Mouse (Mus musculus) kidney, postnatal 14 days (tissue): ENCODE results near the gene Prdm12.
A peak's percentile ranks its signal among the peaks of the same experiment; 100 is the strongest.
"Not testable (repeated sequence)": the region's sequence is repeated elsewhere in the genome, so short reads cannot be mapped to it uniquely, and the experiment has no call there.

Experiments used
- DNase-seq: peaks from one replicate; pipeline ENCODE4 v3.0.0; 2022; ENCODE audit warnings: mixed read lengths

Prdm12 gene

DNA sequence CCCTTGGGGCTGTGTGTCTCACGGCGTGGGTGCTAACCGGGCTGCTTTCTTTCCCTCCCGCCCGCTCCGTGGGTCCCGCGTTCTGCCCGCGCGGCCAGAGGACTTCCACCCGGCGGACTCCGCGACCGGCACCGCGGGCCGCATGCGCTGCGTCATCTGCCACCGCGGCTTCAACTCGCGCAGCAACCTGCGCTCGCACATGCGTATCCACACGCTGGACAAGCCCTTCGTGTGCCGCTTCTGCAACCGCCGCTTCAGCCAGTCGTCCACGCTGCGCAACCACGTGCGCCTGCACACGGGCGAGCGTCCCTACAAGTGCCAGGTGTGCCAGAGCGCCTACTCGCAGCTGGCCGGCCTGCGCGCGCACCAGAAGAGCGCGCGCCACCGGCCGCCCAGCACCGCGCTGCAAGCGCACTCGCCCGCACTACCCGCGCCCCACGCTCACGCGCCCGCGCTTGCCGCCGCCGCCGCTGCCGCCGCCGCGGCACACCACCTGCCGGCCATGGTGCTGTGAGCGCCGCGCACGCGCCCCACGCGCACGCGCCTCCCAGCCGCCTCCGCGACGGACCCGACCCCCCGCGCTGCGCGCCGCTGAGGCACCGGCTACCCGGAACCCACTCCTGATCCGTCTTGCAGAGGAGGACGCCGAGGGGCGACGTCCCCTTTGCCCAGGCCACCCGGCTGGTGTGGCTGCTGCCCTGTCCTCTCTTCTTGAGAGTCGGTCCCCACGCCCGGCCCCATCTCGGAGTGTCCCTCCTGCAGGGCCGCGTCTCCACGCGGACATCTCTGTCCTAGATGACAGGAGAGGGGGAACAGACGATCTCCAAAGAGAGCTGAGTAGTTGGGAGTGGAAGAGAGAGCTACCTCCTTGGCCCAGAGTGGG lies 14.4 kb downstream of the Prdm12 start:
- DNase-seq = no peak

DNA sequence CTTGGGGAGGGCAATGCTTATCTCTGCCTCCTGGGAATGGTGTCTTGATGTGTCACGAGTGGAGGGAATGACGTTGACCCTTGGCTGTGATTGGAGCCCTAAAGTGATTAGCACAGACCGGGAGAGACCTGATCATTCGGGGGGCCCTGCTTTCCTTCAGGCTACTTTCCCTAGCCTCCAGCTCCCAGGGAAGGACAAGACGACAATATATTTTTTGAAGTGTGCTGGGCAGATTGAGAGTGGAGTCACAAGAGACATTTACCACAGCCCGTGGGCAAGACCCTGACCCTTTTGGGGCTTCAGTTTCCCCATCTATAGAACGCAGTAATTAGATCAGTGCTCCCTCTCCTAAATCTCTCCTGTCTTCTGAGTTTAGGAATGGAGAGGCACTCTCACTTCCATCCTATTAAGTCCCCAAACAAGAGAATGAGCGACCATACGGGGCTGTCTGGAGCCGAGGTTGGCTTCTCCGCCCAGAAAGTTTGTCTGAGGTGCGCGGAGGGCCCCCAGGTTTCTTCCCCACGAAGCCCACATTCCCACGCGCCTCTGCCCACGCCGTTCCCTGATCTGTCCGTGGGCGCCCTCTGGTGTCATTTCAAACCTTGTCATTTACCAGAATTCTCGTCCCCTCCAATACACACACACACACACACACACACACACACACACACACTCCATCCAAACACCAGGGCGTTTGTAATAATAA lies 15.2 kb downstream of the Prdm12 start:
- peak; percentile 52 for DNase-seq

DNA sequence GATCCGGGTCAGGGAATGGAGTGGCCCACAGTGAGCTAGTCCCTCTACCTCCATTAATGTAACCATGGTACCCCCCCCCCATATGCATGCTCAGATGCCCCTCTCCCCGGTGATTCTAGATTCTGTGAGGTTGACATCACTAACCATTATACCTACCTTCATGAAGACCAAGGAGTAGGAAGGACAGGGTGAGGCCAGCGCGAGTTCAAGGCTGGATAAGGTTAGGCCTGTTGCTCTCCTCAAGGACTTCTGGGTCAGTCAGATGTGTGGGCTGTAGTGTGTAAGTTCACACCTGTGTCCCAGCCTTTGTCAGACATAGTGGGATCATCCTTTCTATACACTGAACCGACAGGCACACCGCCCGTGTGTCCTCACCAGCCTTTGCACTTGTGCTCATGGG lies 16.5 kb downstream of the Prdm12 start:
- no peak for DNase-seq

DNA sequence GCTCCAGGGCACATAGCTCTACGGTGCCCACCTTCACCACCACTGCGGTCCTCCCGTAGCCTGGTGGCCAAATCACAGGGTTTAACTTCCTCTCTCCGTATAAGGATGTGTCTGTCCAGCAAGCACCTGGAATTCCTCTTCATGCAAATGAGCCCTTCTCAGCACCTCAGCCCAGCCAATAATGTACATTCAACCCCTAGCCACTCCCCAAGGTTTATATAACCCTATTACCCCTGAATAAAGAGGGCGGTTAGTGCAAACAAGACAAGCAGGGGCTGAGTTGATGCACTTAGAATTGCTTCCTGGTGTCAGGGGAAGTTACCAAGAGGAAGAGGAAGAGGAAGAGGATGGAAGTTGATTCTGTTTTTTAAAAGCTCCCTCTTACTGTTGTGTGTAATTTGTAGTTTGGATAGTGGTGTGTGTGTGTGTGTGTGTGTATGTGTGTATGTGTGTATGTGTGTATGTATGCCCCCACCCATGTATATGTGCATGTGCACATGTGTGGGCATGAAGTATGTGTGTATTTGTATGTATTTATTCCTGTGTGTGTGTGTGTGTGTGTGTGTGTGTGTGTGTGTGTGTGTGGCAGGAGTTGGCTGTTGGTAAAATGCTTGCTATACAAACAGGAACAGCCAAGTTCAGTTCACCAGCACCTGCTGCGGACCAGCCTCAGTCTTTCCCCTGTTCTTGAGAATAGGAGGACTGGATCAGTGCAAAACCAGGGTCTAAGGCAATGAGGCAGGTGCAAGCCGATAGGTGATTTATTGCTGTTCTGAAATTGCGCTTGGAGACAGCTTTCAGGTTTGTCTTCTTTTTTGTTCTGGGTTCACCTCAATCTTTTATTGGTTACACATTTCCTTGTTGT lies 23.3 kb downstream of the Prdm12 start:
- no peak for DNase-seq

DNA sequence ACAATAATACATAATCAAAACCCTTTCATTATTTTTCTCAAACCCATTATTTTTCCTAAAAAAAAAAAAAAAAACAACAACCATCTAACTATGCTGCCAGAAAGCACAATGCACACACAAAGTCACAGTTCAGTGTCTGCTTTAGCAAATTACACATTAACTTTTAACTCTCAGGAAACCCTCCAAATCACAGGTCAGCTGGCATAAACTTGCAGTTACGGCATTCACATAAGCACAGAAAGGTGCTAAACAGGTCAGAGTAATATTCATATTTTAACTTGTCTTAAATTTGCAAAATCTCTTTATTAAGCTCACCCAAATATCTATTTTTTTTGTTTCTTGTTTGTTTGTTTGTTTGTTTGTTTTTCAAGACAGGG lies 24.0 kb downstream of the Prdm12 start:
- peak; percentile 30 for DNase-seq

DNA sequence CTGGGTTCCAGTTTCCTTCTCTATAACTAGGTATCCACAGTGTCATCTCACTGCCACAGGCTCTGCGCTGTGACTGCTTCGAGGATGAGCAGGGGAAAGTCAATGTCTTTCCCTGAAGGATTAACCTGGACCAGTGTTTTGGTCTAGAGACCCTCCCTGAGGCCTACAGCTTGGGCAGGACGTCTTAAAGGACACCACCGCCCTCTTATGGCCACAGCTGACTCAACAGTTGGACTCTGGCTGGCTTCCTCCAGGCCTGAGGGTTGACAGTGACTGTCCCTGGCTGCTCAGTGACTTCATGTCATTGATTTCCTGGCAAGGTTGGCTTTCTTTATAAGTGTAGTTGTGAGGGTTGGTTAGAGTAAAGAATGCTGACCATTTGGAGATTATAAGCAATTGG lies 27.5 kb downstream of the Prdm12 start:
- DNase-seq = peak; percentile 61

DNA sequence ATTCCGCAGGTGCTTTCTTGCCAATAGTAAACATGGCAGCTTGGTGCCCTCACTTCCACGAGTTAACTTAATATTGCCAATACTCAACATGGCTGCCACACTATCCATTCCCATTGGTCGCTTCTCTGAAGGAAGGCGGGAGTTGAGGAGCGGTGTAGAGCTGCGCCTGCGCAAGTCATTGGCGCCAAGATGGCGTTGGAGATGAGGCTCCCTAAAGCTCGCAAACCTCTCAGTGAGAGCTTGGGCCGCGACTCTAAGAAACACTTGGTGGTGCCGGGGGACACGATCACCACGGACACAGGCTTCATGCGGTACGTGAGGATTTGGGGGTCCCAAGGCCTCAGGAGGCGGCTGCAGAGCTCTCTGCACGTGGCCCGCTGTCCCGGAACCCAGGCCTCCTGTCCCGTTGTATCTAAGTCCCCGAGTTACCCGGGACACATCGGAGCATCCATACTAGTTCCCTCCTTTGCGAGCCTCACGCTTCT lies 30.8 kb downstream of the Prdm12 start, which contains the start of gene Exosc2:
Exosc2 (plus strand) TSS at position 165 of the 485 bp plus-strand sequence.
- DNase-seq = peak; percentile 95

DNA sequence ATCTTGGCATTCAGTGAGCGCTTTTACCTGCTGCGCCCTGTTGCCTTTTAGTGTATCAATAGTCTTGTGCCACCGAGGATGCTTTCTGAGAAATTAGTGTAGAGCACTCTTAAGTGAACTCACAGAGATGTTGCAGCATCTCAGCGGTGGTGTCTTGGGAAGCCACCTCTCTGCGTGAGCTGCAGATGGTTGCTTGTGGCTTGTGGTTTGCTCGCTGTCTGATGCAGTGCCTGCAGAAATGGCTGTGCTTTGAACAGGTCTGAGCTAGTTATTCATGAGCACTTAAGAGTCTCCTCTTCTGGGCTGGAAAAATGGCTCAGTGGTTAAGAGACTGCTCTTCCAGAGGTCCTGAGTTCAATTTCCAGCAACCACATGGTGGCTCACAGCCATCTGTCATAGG lies 38.8 kb downstream of the Prdm12 start:
- DNase-seq = no peak

DNA sequence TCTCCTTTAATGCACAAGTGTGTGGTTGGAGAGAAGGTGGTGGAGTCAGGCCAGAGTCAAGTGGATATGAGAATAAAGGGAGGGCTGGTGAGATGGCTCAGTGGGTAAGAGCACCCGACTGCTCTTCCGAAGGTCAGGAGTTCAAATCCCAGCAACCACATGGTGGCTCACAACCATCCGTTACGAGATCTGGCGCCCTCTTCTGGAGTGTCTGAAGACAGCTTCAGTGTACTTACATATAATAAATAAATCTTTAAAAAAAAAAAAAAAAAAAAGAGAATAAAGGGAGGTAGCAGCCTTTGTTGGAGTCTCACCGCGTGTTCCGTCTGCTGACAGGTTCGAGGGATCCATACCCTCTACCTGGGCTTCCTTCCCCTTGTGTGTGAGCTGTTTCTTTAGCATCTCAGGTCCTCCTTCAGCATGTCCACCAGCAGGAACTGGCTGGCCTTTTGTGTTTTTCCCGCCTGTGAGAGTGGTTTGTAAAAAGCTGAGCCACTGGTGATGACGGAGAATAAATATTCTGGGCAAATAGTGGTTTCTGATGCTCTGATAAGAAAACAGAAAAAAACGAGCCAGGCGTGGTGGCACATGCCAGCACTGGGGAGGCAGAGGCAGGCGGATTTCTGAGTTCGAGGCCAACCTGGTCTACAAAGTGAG lies 41.3 kb downstream of the Prdm12 start:
- not testable (repeated sequence) for DNase-seq

DNA sequence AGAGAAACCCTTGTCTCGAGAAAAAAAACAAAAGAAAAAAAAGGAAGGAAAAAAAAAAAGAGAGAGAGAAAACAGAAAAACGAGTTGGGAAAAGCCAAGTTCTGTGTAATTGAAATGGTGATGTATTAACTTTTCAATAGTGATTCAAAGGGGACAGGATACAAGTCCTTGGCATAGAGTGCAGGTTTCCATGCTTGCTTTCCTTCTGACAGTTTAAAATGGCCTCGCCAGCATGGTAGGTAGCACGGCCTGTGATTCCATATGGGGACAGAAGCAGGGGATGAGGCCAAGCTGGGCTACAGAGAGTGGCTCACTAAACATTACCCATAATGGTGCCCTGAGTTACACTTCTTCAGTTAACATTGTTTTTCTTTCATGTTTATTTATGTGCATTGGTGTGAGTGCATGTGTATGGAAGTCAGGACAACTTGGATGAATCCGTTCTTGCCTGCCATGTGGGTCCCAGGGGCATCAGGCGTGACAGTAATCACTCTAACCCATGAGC lies 41.9 kb downstream of the Prdm12 start:
- DNase-seq = peak; percentile 35

DNA sequence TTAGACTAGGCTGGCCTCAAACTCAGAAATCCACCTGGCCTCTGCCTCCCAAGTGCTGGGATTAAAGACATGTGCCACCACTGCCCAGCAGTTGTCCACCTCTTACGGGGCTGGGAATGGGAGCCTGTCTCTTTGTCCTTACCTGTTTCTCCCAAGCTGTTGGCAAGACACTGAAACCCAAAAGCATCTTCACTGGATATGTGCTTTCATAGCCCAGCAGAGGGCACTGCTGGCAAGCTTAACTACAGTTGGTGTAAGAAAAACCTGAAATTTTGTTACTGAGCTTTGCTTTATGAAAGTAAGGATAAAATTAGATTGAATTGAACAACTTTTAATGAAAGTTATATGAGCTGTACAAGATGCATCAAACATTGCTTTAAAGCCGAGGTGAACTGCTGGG lies 43.8 kb downstream of the Prdm12 start:
- DNase-seq = peak; percentile 74

DNA sequence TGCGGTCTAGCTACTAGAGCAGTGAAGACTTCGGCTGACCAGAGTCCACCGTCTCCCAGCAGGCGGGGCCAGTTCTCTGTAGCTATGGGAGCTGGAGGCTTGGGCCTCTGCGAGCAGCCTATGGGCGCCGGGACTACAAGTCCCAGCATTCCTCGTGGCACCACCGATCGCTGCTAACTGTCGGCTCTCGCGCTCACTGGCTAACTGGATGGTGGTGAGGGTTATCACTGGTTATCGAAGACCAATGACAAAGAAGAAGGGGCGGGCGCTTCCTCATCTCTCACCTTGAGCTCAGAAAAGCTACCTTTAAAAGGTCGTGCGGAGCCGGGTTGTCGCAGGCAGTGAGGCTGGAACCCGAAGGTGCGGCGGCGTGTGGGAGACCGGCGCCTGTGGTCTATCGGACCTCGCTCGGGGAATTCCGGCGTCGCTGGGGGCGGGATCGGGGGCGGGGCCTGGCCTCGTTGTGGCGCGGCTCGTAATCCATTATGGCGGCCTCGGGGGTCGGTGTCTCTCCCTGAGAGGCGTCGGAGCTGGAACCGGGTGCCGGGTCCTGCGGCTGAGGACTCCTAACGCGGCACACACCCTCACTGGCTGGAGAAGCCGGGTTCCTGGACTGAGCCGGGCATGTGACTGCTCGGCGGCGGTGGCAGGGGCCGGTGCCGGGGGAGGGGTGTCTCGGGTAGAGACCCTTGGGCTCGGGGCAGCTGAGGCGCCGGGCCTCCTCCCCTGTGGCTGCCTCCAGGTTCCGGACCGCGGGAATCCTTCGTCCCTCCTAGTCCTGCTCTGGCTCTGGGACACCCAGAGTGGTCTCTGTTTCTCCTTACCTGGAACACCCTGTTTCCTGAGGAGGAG lies 48.5 kb downstream of the Prdm12 start, which contains the start of gene Abl1:
Abl1 (plus strand) TSS at position 303 of the 852 bp plus-strand sequence.
- peak; percentile 98 for DNase-seq

DNA sequence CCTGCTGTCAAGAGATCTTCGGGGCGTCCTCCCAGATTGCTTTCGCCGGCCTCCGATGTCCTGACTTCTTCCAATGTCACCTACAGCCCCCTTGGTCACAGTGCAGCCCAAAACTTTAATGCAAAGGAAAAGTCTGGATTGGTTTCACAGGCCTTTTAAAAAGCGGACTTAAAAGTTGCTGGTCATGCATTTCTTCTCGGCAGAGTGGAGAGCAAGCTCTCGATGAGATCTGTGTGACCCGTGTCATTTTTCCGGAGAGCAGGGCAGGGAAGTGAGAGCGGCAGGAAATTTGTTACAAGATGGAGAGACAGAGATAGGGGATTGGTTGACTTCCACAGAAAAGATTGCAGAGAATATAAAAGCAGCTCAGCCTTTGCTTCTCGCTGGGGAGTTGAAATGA lies 49.2 kb downstream of the Prdm12 start:
- peak; percentile 29 for DNase-seq

DNA sequence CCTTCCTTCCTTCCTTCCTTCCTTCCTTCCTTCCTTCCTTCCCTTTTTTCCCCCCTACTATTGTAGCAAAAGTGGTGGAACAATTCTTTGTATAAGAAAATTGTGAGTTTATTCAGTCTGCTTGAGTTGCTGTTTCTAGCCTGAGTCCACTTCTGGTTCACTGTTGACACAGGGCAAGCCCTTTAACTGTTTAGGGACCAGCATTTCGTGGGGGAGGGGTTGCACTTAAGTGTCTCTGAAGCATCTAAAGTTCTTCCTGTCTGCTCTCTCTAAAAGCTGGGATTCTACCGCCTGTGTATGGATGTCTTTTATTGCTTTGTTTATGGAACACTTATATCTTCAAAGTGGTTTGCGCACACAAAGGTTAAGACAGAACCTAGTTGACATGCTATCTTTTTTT lies 50.2 kb downstream of the Prdm12 start:
- no peak for DNase-seq

DNA sequence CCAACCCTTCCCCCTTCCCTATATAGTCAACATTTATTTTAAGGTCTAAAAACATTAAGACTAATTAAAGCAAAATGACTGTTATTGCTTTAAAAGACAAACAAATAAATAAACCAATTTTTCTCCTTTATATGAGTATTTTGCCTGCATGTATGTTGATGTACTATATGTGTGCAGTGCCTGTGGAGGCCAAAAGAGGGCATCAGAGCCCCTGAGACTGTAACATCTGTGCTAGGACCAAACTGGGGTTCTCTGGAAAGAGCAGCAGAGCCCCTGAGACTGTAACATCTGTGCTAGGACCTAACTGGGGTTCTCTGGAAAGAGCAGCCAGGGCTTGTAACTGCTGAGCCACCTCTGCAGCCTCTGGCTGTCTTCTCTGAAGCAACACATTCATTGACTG lies 58.4 kb downstream of the Prdm12 start:
- DNase-seq = no peak

DNA sequence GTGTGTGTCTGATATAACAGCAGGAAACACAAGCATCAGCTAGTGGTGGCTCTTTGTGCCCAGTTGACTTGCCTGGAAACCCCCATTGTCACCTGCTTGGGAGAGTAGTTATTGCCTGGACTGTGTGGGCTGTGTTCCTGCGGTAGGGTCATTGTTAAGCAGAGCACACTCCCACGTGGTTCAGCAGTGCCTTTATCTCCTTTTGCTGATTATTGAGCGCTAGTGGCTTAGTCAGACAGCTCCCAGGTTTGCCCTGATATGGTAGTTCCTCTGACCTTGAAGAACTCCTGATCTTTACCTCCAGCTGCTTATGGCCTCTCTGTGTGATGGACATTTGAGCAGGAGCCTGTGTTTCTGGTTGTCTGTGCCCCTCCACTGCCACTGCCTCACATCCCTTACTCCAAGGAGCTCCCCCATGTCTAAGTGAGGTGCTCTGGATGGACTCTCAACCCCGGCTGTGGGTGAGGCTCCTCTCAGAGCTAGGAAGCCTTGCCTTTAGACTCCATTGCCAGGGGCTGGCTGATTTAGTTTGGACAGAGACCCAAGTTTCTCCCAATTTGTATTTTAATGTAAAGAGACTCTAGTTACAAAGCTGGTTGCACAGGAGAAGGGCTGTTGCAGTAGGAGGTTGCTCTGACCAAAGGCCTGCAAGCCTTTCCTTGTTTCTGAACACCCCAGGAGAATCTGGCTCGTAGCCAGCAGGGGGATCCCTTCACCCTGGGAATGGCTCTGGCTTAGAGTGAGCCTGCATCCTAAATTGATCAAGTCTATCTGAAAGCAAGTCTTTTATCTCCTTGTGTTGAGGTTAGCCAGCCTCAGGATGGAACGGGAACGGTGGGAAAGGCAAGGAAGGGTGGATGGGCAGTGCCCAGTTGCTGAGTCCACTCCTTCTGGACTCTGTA lies 61.0 kb downstream of the Prdm12 start:
- DNase-seq = no peak

DNA sequence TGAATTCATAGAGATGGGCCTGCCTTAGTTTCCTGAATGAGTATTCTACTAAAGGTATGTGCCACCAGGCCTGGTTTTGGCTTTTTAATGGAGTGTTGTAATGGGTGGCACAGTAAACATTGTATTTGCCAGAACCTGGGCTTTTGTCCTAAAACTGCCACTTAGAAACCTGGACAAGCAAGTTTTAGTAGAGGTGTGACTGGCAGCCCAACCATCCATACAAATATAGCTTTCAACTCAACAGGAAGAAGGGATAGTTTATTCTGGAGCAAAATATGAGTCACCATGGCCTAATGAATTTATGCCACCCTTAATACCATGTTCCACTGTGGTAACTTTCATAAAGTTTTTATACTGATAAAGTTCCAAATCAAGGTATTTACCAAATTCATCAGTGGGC lies 63.4 kb downstream of the Prdm12 start:
- no peak for DNase-seq
